Mouse (Mus musculus) heart, embryonic 10.5 days (tissue): ENCODE results near the gene Nav2. TPM values are rescaled to one million over a fixed set of nuclear protein-coding genes. Genes with fewer than 3 reads are reported as not detected.

Experiments
- DNase-seq: peaks from one replicate; pipeline ENCODE4 v3.0.0-alpha.2; 2017; ENCODE audit warnings: low spot score
- H3K27ac ChIP-seq: fragments of 300-500 bp; sonication (generic); 2 replicates; pipeline ENCODE4 v1.5.1; 2016; ENCODE audit warnings: mild to moderate bottlenecking
- H3K27me3 ChIP-seq: fragments of 300-500 bp; sonication (generic); 2 replicates; pipeline ENCODE4 v1.6.1; 2016; ENCODE audit warnings: mild to moderate bottlenecking; ENCODE audit not compliant: poor library complexity, insufficient read depth, severe bottlenecking
- H3K36me3 ChIP-seq: fragments of 300-500 bp; sonication (generic); 2 replicates; pipeline ENCODE4 v1.6.1; 2016; ENCODE audit warnings: mild to moderate bottlenecking, moderate library complexity
- H3K4me1 ChIP-seq: fragments of 300-500 bp; sonication (generic); 2 replicates; pipeline ENCODE4 v1.6.1; 2016; ENCODE audit warnings: mild to moderate bottlenecking
- H3K4me3 ChIP-seq: fragments of 300-500 bp; sonication (generic); 2 replicates; pipeline ENCODE4 v1.5.1; 2016; ENCODE audit warnings: mild to moderate bottlenecking, moderate library complexity
- H3K9me3 ChIP-seq: fragments of 300-500 bp; sonication (generic); 2 replicates; pipeline ENCODE4 v1.6.1; 2016; ENCODE audit warnings: mild to moderate bottlenecking, moderate library complexity
- WGBS: fragments of 180-500 bp; shearing (Covaris S2); methylation state at CpG from one replicate; pipeline ENCODE4 v1.1.7; 2016; 5-methylcytosine and 5-hydroxymethylcytosine counted together
- polyA plus RNA-seq: library from polyadenylated mRNA; unstranded; fragments of >200 nt; fragmentation: Nextera tagmentation; extraction: Ambion mirVana; gene quantifications from 2 replicates; pipeline ENCODE4 v1.2.1, GENCODE M21; 2016

Gene Nav2
- polyA plus RNA-seq, 1 experiment from 2014 or later = 23.3 TPM

GRCm38 (mm10) chr7:49409265-49409664 lies 500.7 kb downstream of the Nav2 start:
- Histone ChIP-seq H3K4me1 (peaks cover 10% of the 10 kb centered on the region; the same call in 1 of the 2 replicates), H3K27ac (no peak overlapping the region), H3K27me3 (no peaks in the 10 kb centered on the region), H3K4me3 (no peak overlapping the region), H3K36me3 (peaks cover 8% of the 10 kb centered on the region; the same call in 1 of the 2 replicates), H3K9me3 (no peaks in the 10 kb centered on the region)
- DNase-seq = no peak
- 86% methylated on average over 3 of the region's 3 CpGs for WGBS

GRCm38 (mm10) chr7:49410188-49410587 lies 501.7 kb downstream of the Nav2 start:
- no peaks in the 10 kb centered on the region for H3K27me3 ChIP-seq
- H3K4me3 ChIP-seq = no peak overlapping the region
- 82% methylated on average over 5 of the region's 5 CpGs for WGBS
- H3K36me3 ChIP-seq = peaks cover 8% of the 10 kb centered on the region; the same call in 1 of the 2 replicates
- no peak for DNase-seq
- H3K9me3 ChIP-seq = no peaks in the 10 kb centered on the region
- peaks cover 15% of the 10 kb centered on the region; the same call in 1 of the 2 replicates for H3K4me1 ChIP-seq
- H3K27ac ChIP-seq = no peak overlapping the region

DNA sequence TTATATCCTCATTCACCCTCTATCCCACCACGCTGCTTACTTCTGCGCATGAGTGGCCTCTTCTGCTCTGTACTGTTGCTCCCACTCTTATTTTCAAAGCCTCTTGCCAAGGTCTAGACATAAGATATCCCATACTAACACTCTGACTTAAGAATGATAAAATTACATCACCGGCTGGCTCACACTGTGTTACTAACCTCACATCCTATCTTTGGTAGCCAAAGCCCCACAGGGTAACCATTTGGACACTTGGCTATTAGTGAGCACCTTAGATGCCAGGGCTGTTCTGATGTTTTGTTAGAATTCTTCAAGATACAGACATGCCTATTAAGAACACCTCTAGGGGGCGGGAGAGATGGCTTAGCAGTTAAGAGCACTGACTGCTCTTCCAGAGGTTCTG lies 502.4 kb downstream of the Nav2 start:
- Histone ChIP-seq H3K4me1 (peaks cover 15% of the 10 kb centered on the region; the same call in 1 of the 2 replicates), H3K36me3 (peaks cover 8% of the 10 kb centered on the region; the same call in 1 of the 2 replicates), H3K27me3 (no peaks in the 10 kb centered on the region), H3K27ac (no peak overlapping the region), H3K9me3 (no peaks in the 10 kb centered on the region), H3K4me3 (no peak overlapping the region)
- no peak for DNase-seq
- 88% methylated on average over 4 of the region's 4 CpGs for WGBS

- 84% methylated on average over 9 of the region's 9 CpGs for WGBS
- H3K36me3 ChIP-seq = peaks cover 8% of the 10 kb centered on the region; the same call in 1 of the 2 replicates
- no peaks in the 10 kb centered on the region for H3K9me3 ChIP-seq
- no peak overlapping the region for H3K4me3 ChIP-seq
- H3K27me3 ChIP-seq = no peaks in the 10 kb centered on the region
- H3K27ac ChIP-seq = no peak overlapping the region
- peaks cover 15% of the 10 kb centered on the region; the same call in 1 of the 2 replicates for H3K4me1 ChIP-seq
- no peak for DNase-seq
These were observed 503.3 kb downstream of the Nav2 start for GRCm38 (mm10) chr7:49411803-49412202.

GRCm38 (mm10) chr7:49415131-49415530 lies 506.6 kb downstream of the Nav2 start:
- peaks cover 7% of the 10 kb centered on the region; the same call in 1 of the 2 replicates for H3K36me3 ChIP-seq
- no peak overlapping the region for H3K27ac ChIP-seq
- peaks cover 12% of the 10 kb centered on the region; the same call in 1 of the 2 replicates for H3K4me1 ChIP-seq
- no peaks in the 10 kb centered on the region for H3K9me3 ChIP-seq
- WGBS = 92% methylated on average over 7 of the region's 7 CpGs
- DNase-seq = no peak
- no peaks in the 10 kb centered on the region for H3K27me3 ChIP-seq
- H3K4me3 ChIP-seq = no peak overlapping the region

- H3K27ac ChIP-seq = no peak overlapping the region
- H3K4me1 ChIP-seq = peaks cover 12% of the 10 kb centered on the region; the same call in 1 of the 2 replicates
- H3K9me3 ChIP-seq = no peaks in the 10 kb centered on the region
- WGBS = 90% methylated on average over 12 of the region's 12 CpGs
- H3K4me3 ChIP-seq = no peak overlapping the region
- DNase-seq = no peak
- peaks cover 9% of the 10 kb centered on the region; the same call in 1 of the 2 replicates for H3K36me3 ChIP-seq
- no peaks in the 10 kb centered on the region for H3K27me3 ChIP-seq
These were observed 507.2 kb downstream of the Nav2 start for GRCm38 (mm10) chr7:49415716-49416115.

DNA sequence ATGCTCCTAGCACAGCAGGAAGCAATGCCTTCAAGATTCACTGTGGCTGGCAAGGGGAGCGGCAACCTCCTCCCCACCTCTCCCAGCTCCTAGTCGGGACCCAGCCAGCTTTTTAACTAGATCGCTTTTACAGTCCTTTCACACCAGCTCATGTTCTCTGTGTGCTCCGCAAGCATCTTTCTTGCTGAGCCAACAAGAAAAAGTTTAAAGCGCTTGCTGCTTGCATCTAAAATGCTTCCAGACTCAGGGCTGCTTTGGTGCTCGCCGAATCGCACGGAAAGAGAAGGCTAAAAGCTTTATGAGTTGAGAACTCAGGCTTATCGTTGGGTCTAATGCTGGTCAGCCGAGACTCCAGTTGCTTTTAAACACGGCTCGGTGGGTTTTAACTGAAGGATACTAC lies 510.3 kb downstream of the Nav2 start:
- H3K4me3 ChIP-seq = no peak overlapping the region
- no peak overlapping the region for H3K27ac ChIP-seq
- no peaks in the 10 kb centered on the region for H3K9me3 ChIP-seq
- WGBS = 80% methylated on average over 13 of the region's 13 CpGs
- peaks cover 4% of the 10 kb centered on the region; the same call in 1 of the 2 replicates for H3K36me3 ChIP-seq
- DNase-seq = no peak
- H3K27me3 ChIP-seq = no peaks in the 10 kb centered on the region
- H3K4me1 ChIP-seq = peaks cover 12% of the 10 kb centered on the region; the same call in 1 of the 2 replicates

GRCm38 (mm10) chr7:49420139-49420802 lies 511.8 kb downstream of the Nav2 start:
- Histone ChIP-seq H3K4me3 (no peak overlapping the region), H3K27ac (no peak overlapping the region), H3K9me3 (no peaks in the 10 kb centered on the region), H3K36me3 (peaks cover 4% of the 10 kb centered on the region; the same call in 1 of the 2 replicates), H3K27me3 (no peaks in the 10 kb centered on the region), H3K4me1 (no peaks in the 10 kb centered on the region)
- WGBS = 89% methylated on average over 17 of the region's 17 CpGs
- DNase-seq = no peak

DNA sequence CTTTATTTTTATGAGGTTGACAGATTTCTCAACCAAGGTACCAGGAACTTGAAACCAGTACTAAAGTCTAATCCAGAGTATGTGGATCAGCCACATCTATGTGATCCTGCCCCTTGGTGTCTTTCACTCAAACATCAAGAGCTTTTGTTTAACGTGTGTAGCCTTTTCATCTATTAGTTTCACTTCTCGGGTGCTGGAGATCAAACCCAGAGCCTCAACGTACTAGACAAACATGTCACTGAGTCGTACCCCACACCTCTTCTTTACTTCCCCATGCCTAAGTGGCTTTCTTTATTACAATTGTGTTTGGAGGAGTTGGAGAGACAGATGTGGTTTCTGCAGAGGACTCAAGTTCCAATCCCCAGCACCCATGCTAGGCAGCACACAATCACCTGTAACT lies 512.7 kb downstream of the Nav2 start:
- H3K27ac ChIP-seq = no peak overlapping the region
- H3K27me3 ChIP-seq = no peaks in the 10 kb centered on the region
- H3K4me3 ChIP-seq = no peak overlapping the region
- no peaks in the 10 kb centered on the region for H3K4me1 ChIP-seq
- WGBS = 74% methylated on average over 4 of the region's 4 CpGs
- peaks cover 4% of the 10 kb centered on the region; the same call in 1 of the 2 replicates for H3K36me3 ChIP-seq
- no peaks in the 10 kb centered on the region for H3K9me3 ChIP-seq
- no peak for DNase-seq

DNA sequence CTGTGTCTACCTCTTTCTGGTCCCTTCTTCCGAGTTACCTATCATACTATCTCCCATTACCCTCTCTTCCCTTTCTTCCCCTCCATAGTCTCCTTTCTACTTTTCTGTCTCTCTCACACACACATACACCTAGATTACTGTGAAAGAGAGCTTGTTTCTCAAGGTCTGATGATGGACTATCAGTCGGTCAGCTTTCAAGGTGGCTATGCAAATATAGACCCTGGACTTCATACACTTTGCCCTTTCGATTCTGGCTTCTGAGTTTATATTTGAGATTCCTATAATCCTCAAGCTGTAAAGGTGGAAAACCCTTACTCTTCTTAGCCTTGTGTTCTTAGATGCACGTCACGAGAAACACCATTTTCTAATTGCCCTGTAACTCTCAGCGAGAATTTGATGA lies 515.4 kb downstream of the Nav2 start:
- no peaks in the 10 kb centered on the region for H3K9me3 ChIP-seq
- no peak for DNase-seq
- H3K27ac ChIP-seq = no peak overlapping the region
- WGBS = 87% methylated on average over 6 of the region's 6 CpGs
- no peaks in the 10 kb centered on the region for H3K27me3 ChIP-seq
- H3K4me1 ChIP-seq = no peaks in the 10 kb centered on the region
- H3K36me3 ChIP-seq = peaks cover 4% of the 10 kb centered on the region; the same call in 1 of the 2 replicates
- H3K4me3 ChIP-seq = no peak overlapping the region

GRCm38 (mm10) chr7:49426060-49426459 lies 517.5 kb downstream of the Nav2 start:
- Histone ChIP-seq H3K27me3 (no peaks in the 10 kb centered on the region), H3K4me3 (no peak overlapping the region), H3K27ac (no peak overlapping the region), H3K4me1 (no peaks in the 10 kb centered on the region), H3K36me3 (no peaks in the 10 kb centered on the region), H3K9me3 (no peaks in the 10 kb centered on the region)
- DNase-seq = no peak
- 34% methylated on average over 4 of the region's 4 CpGs for WGBS

- H3K27ac ChIP-seq = no peak overlapping the region
- H3K27me3 ChIP-seq = no peaks in the 10 kb centered on the region
- H3K9me3 ChIP-seq = no peaks in the 10 kb centered on the region
- DNase-seq = no peak
- no peaks in the 10 kb centered on the region for H3K4me1 ChIP-seq
- no peaks in the 10 kb centered on the region for H3K36me3 ChIP-seq
- H3K4me3 ChIP-seq = no peak overlapping the region
- WGBS = 41% methylated on average over 6 of the region's 6 CpGs
These were observed 519.3 kb downstream of the Nav2 start for GRCm38 (mm10) chr7:49427843-49428242.

GRCm38 (mm10) chr7:49428947-49429346 lies 520.4 kb downstream of the Nav2 start:
- no peaks in the 10 kb centered on the region for H3K9me3 ChIP-seq
- H3K27ac ChIP-seq = no peak overlapping the region
- no peaks in the 10 kb centered on the region for H3K36me3 ChIP-seq
- 65% methylated on average over 5 of the region's 5 CpGs for WGBS
- H3K4me1 ChIP-seq = no peaks in the 10 kb centered on the region
- DNase-seq = no peak
- H3K27me3 ChIP-seq = no peaks in the 10 kb centered on the region
- no peak overlapping the region for H3K4me3 ChIP-seq
